Mouse (Mus musculus): ENCODE data around the gene Sde2. TPM values are rescaled to one million over a fixed set of nuclear protein-coding genes. Genes with fewer than 3 reads are reported as not detected.
A peak's percentile ranks its signal among the peaks of the same experiment; 100 is the strongest.

Gene Sde2
- polyA plus RNA-seq, 1 experiment from 2014 or later: 28.7 TPM

DNA sequence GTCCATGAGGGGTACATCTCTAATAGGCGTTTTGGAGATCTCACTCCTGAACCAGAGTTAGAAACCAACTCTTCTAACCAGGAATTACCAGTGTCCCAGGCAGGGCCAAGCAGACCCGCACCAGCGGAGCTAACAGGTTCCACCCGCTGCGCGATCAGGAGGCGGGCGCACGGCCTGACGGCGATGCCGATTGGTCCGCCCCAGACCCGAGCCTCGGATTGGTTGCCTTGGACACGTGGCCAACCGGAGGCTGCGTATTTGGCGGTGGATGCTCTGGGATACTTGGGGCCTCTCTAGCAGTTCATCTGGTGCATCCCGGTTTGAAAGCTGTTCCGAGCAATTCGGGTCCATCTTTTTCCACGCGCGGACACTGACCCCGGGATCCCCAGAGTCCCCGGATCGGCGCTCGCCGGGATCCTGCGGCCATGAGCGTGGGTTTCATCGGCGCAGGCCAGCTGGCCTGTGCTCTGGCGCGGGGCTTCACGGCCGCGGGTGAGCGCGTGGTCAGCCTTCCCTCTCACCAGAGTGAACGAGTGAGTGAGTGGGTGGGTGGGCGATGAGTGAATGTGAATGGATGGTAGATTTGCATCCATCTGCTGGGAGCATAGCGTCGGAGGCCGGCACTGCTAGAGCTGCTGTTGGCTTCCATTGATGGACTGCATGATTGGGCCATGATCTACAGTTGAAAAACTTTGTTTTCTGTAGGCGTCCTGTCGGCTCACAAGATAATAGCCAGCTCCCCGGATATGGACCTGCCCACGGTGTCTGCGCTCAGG, 53.3 kb downstream of the Sde2 start, which contains the start of gene Pycr2:
Gene Pycr2 (plus strand): TSS at position 255 of the 776 bp plus-strand sequence.
- under 1% methylated on average over 52 of the region's 52 CpGs for WGBS

DNA sequence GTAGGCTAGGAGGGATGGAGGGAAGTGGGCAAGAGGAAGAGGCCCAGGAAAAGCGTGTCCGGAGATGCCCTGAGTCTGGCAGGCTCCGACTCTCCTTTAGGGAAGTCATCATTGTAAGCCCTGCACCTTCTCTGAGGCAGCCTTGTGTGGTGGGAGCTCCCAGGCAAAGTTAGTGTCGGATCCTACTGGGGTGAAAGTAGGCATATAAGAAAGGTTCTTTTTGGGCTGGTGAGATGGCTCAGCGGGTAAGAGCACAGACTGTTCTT, 53.8 kb downstream of the Sde2 start:
- peak overlapping the region; percentile 87; the same call in 1 of the 2 replicates for H3K27ac ChIP-seq (replicated peaks; ENCODE audit: low read depth, low read length)
- H3K4me2 ChIP-seq (ENCODE audit: low read length): peak overlapping the region; percentile 94
- H3K9ac ChIP-seq (replicated peaks; ENCODE audit: low read length): peak overlapping the region; percentile 94
- WGBS: 4% methylated on average over 5 of the region's 5 CpGs
- peaks cover 6% of the 10 kb centered on the region for H3K4me1 ChIP-seq (ENCODE audit: control insufficient read depth, insufficient read depth, low read length)
- H3K4me3 ChIP-seq (replicated peaks; ENCODE audit: low read depth, low read length): peak overlapping the region; percentile 85
- ATAC-seq (ENCODE audit: low FRiP score, low TSS enrichment) (no peak), DNase-seq (no peak)
- H3K9me3 ChIP-seq (ENCODE audit: control insufficient read depth, low read length): no peaks in the 10 kb centered on the region
- peaks cover 27% of the 10 kb centered on the region for H3K36me3 ChIP-seq (ENCODE audit: control insufficient read depth, insufficient read depth, low read length)
- no peaks in the 10 kb centered on the region for H3K27me3 ChIP-seq (ENCODE audit: control insufficient read depth, insufficient read depth, low read length)

More for the DNA sequence above, 53.3 kb downstream of the Sde2 start, which contains the start of gene Pycr2:
- H3K36me3 ChIP-seq (ENCODE audit: control insufficient read depth, insufficient read depth, low read length): peaks cover 27% of the 10 kb centered on the region
- DNase-seq: peak; percentile 97
- peak within 1 kb of the TSS; percentile 94 for H3K9ac ChIP-seq (replicated peaks; ENCODE audit: low read length)
- peak within 1 kb of the TSS; percentile 85 for H3K4me3 ChIP-seq (replicated peaks; ENCODE audit: low read depth, low read length)
- peak within 1 kb of the TSS; percentile 87 for H3K27ac ChIP-seq (replicated peaks; ENCODE audit: low read depth, low read length)
- no peaks in the 10 kb centered on the region for H3K27me3 ChIP-seq (ENCODE audit: control insufficient read depth, insufficient read depth, low read length)
- peak; percentile 98 for ATAC-seq (ENCODE audit: low FRiP score, low TSS enrichment)
- H3K9me3 ChIP-seq (ENCODE audit: control insufficient read depth, low read length): no peaks in the 10 kb centered on the region
- peak within 1 kb of the TSS; percentile 94 for H3K4me2 ChIP-seq (ENCODE audit: low read length)
- peaks cover 6% of the 10 kb centered on the region for H3K4me1 ChIP-seq (ENCODE audit: control insufficient read depth, insufficient read depth, low read length)

DNA sequence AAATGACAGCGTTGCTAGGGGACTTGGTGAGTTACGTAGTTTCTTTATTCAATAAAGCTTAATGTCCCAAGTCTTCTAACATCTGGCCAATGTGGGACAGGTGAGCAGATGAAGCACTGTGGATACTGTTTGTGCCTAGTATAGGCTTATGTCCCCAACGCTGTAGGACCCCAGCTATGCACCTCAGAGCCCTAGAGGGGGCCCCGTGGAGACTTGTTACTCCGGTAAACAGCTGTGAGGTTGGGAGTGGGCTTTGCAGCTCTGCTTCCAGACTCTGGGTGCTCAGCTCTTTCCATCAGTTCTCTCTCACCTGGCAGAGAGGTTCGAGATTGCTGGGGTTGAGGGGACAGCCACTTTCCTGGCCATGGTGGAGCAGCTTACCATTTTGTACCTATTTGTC, 54.4 kb downstream of the Sde2 start:
- ATAC-seq (ENCODE audit: low FRiP score, low TSS enrichment): no peak
- Histone ChIP-seq H3K9ac (replicated peaks; ENCODE audit: low read length) (peak overlapping the region; percentile 94), H3K27me3 (ENCODE audit: control insufficient read depth, insufficient read depth, low read length) (no peaks in the 10 kb centered on the region), H3K4me1 (ENCODE audit: control insufficient read depth, insufficient read depth, low read length) (peaks cover 6% of the 10 kb centered on the region), H3K4me2 (ENCODE audit: low read length) (peak overlapping the region; percentile 94), H3K36me3 (ENCODE audit: control insufficient read depth, insufficient read depth, low read length) (peaks cover 27% of the 10 kb centered on the region), H3K27ac (replicated peaks; ENCODE audit: low read depth, low read length) (no peak overlapping the region), H3K4me3 (replicated peaks; ENCODE audit: low read depth, low read length) (peak overlapping the region; percentile 85), H3K9me3 (ENCODE audit: control insufficient read depth, low read length) (no peaks in the 10 kb centered on the region)
- DNase-seq: no peak
- 65% methylated on average over 6 of the region's 6 CpGs for WGBS

DNA sequence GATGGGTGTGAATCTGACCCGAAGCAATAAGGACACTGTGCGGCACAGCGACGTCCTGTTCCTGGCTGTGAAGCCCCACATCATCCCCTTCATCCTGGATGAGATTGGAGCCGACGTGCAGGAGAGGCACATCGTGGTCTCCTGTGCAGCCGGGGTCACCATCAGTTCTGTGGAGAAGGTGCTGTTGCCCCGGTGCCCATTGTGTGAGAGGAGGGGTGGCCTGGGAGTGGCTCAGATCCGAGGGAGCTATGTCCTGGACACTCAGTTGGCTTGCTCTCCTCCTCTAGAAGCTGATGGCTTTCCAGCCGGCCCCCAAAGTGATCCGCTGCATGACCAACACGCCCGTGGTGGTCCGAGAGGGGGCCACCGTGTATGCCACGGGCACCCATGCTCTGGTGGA, 54.9 kb downstream of the Sde2 start:
- DNase-seq: no peak
- no peaks in the 10 kb centered on the region for H3K27me3 ChIP-seq (ENCODE audit: control insufficient read depth, insufficient read depth, low read length)
- H3K36me3 ChIP-seq (ENCODE audit: control insufficient read depth, insufficient read depth, low read length): peaks cover 27% of the 10 kb centered on the region
- H3K4me2 ChIP-seq (ENCODE audit: low read length): peak overlapping the region; percentile 94; the same call in 1 of the 2 replicates
- H3K9ac ChIP-seq (replicated peaks; ENCODE audit: low read length): peak overlapping the region; percentile 94; the same call in 1 of the 2 replicates
- H3K4me3 ChIP-seq (replicated peaks; ENCODE audit: low read depth, low read length): no peak overlapping the region
- H3K4me1 ChIP-seq (ENCODE audit: control insufficient read depth, insufficient read depth, low read length): peaks cover 6% of the 10 kb centered on the region
- H3K9me3 ChIP-seq (ENCODE audit: control insufficient read depth, low read length): no peaks in the 10 kb centered on the region
- WGBS: 96% methylated on average over 17 of the region's 17 CpGs
- no peak overlapping the region for H3K27ac ChIP-seq (replicated peaks; ENCODE audit: low read depth, low read length)
- no peak for ATAC-seq (ENCODE audit: low FRiP score, low TSS enrichment)

DNA sequence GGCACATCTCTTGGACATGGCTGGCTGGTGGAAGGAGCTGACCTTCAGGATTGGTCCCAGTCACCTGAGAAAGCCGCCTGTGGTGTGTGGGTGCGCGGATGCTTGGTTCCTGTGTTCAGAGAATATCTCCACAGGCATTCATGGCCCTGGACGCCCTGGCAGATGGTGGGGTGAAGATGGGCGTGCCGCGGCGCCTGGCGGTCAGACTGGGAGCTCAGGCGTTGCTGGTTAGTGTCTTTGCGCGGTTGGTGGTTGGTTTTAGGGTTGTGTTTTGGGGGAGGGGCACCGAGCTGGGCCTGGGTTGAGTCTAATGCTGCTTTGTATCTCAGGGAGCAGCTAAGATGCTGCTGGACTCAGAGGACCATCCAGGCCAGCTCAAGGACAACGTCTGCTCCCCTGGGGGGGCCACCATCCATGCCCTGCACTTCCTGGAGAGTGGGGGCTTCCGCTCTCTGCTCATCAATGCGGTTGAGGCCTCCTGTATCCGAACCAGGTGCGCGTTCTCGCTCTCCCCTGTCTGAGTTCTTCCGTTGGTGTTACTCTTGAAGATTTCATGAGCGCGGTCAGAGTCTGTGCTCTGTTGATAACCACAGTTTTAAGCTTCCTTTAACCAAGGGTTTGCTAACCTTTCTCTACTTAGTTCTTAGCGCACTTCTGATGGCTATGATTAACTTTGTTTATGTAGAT, 55.7 kb downstream of the Sde2 start:
- no peaks in the 10 kb centered on the region for H3K27me3 ChIP-seq (ENCODE audit: control insufficient read depth, insufficient read depth, low read length)
- 93% methylated on average over 24 of the region's 24 CpGs for WGBS
- H3K9ac ChIP-seq (replicated peaks; ENCODE audit: low read length): no peak overlapping the region
- H3K36me3 ChIP-seq (ENCODE audit: control insufficient read depth, insufficient read depth, low read length): peaks cover 27% of the 10 kb centered on the region
- no peak for ATAC-seq (ENCODE audit: low FRiP score, low TSS enrichment)
- peaks cover 6% of the 10 kb centered on the region for H3K4me1 ChIP-seq (ENCODE audit: control insufficient read depth, insufficient read depth, low read length)
- no peaks in the 10 kb centered on the region for H3K9me3 ChIP-seq (ENCODE audit: control insufficient read depth, low read length)
- no peak overlapping the region for H3K4me2 ChIP-seq (ENCODE audit: low read length)
- no peak overlapping the region for H3K27ac ChIP-seq (replicated peaks; ENCODE audit: low read depth, low read length)
- DNase-seq: no peak
- no peak overlapping the region for H3K4me3 ChIP-seq (replicated peaks; ENCODE audit: low read depth, low read length)

DNA sequence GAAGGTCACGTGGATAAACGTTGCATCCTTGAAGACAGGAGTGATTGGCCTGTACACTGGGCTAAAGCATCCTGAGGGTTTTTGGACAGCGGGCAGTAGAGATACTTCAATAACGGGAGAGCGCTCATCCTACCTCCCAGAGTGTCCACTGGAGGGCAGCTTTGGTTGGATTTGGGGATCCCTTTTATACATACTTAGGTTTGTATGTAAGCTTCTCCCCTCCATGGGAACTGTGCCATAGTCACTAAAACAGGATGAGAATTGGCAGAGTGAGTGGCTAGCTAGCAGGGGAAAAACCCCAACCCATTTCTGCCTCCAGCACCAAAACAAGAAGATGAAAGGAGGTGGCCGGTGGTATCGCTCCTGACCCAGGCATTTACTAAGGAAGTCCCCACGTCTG, 60.2 kb downstream of the Sde2 start:
- no peak for ATAC-seq (ENCODE audit: low FRiP score, low TSS enrichment)

DNA sequence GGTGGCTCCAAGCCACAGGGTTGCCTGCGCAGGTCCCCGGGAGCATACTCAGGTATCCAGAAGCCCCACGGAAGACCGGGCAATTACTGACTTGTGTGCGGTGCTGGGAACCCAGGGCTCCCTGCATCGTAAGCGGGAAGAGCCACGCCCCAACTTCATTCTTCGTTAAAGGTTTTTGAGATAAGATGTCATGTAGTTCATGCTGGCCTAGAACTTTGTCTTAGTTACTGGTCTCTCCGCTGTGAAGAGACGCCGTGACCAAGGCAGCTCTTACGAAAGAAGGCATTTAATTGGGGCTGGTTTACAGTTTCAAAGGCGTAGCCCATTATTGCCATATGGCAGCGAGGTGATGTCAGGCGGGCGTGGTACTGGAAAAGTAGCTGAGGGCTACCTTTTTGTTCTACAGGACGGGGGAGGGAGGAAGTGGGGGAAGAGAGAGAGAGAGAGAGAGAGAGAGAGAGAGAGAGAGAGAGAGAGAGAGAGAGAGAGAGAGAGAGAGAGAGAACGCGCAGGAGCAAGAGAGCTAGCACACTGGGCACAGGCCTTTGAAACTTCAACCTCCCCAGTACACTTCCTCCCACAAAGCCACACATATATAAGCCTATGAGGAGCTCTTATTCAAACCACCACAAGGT, 60.8 kb downstream of the Sde2 start:
- WGBS: 70% methylated on average over 20 of the region's 20 CpGs
- ATAC-seq (ENCODE audit: low FRiP score, low TSS enrichment): no peak

More for the DNA sequence above, 60.2 kb downstream of the Sde2 start:
- WGBS: 51% methylated on average over 8 of the region's 8 CpGs
- Histone ChIP-seq H3K4me1 (ENCODE audit: control insufficient read depth, insufficient read depth, low read length) (no peaks in the 10 kb centered on the region), H3K9me3 (ENCODE audit: control insufficient read depth, low read length) (no peaks in the 10 kb centered on the region), H3K4me3 (replicated peaks; ENCODE audit: low read depth, low read length) (no peak overlapping the region), H3K9ac (replicated peaks; ENCODE audit: low read length) (no peak overlapping the region), H3K36me3 (ENCODE audit: control insufficient read depth, insufficient read depth, low read length) (peaks cover 23% of the 10 kb centered on the region), H3K27me3 (ENCODE audit: control insufficient read depth, insufficient read depth, low read length) (no peaks in the 10 kb centered on the region), H3K27ac (replicated peaks; ENCODE audit: low read depth, low read length) (no peak overlapping the region), H3K4me2 (ENCODE audit: low read length) (no peak overlapping the region)
- DNase-seq: peak; percentile 48

DNA sequence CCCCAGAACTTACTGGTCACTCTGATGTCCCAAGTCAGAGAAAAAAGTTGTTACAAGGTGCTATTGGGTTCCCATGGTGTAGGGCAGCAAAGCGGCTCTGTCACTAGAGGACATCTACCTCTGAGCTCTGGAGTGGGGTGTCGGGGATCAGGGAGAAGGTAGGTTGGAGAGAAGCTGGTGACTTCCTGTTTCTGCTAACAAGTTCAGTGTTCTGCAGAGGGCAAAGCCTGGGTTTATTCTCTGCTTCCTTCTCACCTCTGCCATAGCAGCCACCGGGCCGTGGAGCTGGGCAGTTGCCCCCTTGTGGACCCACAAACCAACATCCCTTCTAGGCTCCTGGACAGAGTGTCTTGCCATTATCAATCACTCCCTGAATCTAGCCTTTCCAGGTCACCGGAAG, 61.9 kb downstream of the Sde2 start:
- H3K36me3 ChIP-seq (ENCODE audit: control insufficient read depth, insufficient read depth, low read length): peaks cover 7% of the 10 kb centered on the region
- no peaks in the 10 kb centered on the region for H3K27me3 ChIP-seq (ENCODE audit: control insufficient read depth, insufficient read depth, low read length)
- H3K9ac ChIP-seq (replicated peaks; ENCODE audit: low read length): no peak overlapping the region
- ATAC-seq (ENCODE audit: low FRiP score, low TSS enrichment) (no peak), DNase-seq (no peak)
- no peaks in the 10 kb centered on the region for H3K4me1 ChIP-seq (ENCODE audit: control insufficient read depth, insufficient read depth, low read length)
- no peak overlapping the region for H3K27ac ChIP-seq (replicated peaks; ENCODE audit: low read depth, low read length)
- H3K4me2 ChIP-seq (ENCODE audit: low read length): no peak overlapping the region
- H3K4me3 ChIP-seq (replicated peaks; ENCODE audit: low read depth, low read length): no peak overlapping the region
- no peaks in the 10 kb centered on the region for H3K9me3 ChIP-seq (ENCODE audit: control insufficient read depth, low read length)
- 87% methylated on average over 5 of the region's 5 CpGs for WGBS

More for the DNA sequence above, 60.8 kb downstream of the Sde2 start:
- Histone ChIP-seq H3K4me3 (replicated peaks; ENCODE audit: low read depth, low read length) (no peak overlapping the region), H3K9ac (replicated peaks; ENCODE audit: low read length) (no peak overlapping the region), H3K27ac (replicated peaks; ENCODE audit: low read depth, low read length) (no peak overlapping the region), H3K4me2 (ENCODE audit: low read length) (no peak overlapping the region), H3K4me1 (ENCODE audit: control insufficient read depth, insufficient read depth, low read length) (no peaks in the 10 kb centered on the region), H3K27me3 (ENCODE audit: control insufficient read depth, insufficient read depth, low read length) (no peaks in the 10 kb centered on the region), H3K9me3 (ENCODE audit: control insufficient read depth, low read length) (no peaks in the 10 kb centered on the region), H3K36me3 (ENCODE audit: control insufficient read depth, insufficient read depth, low read length) (peaks cover 17% of the 10 kb centered on the region)
- no peak for DNase-seq
